ENCODE assay signal across 9 mouse cellular contexts in genomic region chr2:152696016-152696415, GRCm38 (mm10). TPM values are rescaled to one million over a fixed set of nuclear protein-coding genes. Genes with fewer than 3 reads are reported as not detected.
DNase-seq lines count a peak whose midpoint lies in the region; ATAC-seq and TF ChIP-seq lines count a peak whose summit lies in the region.
"Had no signal": no experiment of that assay in that cellular context is flagged by ENCODE, and none has a peak within 500 bp of the region (broad histone marks: within the 10 kb centered on the region; RNA-seq: fewer than 3 reads in every experiment).

No protein-coding gene starts in this region.

- H3K36me3 ChIP-seq in heart, embryonic 12.5 days: peaks cover 59% of the 10 kb centered on the region
- H3K36me3 ChIP-seq in CH12.LX (replicated peaks in 1 of 2; ENCODE audit: control insufficient read depth in 1 of 2, insufficient read depth in 1 of 2, low read length in 1 of 2): peaks cover 73 to 97% of the 10 kb centered on the region in 2 experiments
- peaks cover 85% of the 10 kb centered on the region for H3K36me3 ChIP-seq in forebrain, embryonic 10.5 days (replicated peaks)
- H3K36me3 ChIP-seq in limb, embryonic 12.5 days: peaks cover 83% of the 10 kb centered on the region

- no peak overlapping the region for H3K4me3 ChIP-seq in heart, embryonic 12.5 days
- H3K4me3 ChIP-seq in CH12.LX (replicated peaks in 1 of 3; ENCODE audit: low read depth in 2 of 3, low read length in 2 of 3, poor library complexity in 1 of 3): no peak overlapping the region
- no peak overlapping the region for H3K4me3 ChIP-seq in forebrain, embryonic 10.5 days
- H3K4me3 ChIP-seq in limb, embryonic 12.5 days (replicated peaks): no peak overlapping the region

- dilution Hi-C loops in CH12.LX (cut with MboI; ENCODE audit: extremely low pct_ligation_motif_present, extremely low pct_unique_long_range_greater_than_20kb, low sequenced_read_pairs): no loop called here

- 71% methylated on average over 10 of the region's 10 CpGs for WGBS in heart, embryonic 12.5 days
- WGBS in forebrain, embryonic 10.5 days: 75% methylated on average over 10 of the region's 10 CpGs
- WGBS in limb, embryonic 12.5 days: 50% methylated on average over 10 of the region's 10 CpGs

- DNase-seq in heart, postnatal 25 days (ENCODE audit: low spot score): no peak
- DNase-seq in CH12.LX (ENCODE audit: extremely low read depth): no peak
- no peak for DNase-seq in forebrain, embryonic 10.5 days (ENCODE audit: extremely low spot score, low spot score)
- DNase-seq in adrenal gland, postnatal 25 days: no peak
- DNase-seq in right cerebral cortex, adult 2 months (ENCODE audit: low spot score in 2 of 2): no peak
- no peak for DNase-seq in ovary, adult 18-20 months (ENCODE audit: low spot score)

- H3K9me3 ChIP-seq in heart, embryonic 12.5 days (replicated peaks): no peaks in the 10 kb centered on the region
- H3K9me3 ChIP-seq in CH12.LX (replicated peaks; ENCODE audit: low read length): peaks cover 6% of the 10 kb centered on the region
- peaks cover 4% of the 10 kb centered on the region; the same call in 1 of the 2 replicates for H3K9me3 ChIP-seq in forebrain, embryonic 10.5 days
- H3K9me3 ChIP-seq in limb, embryonic 12.5 days: no peaks in the 10 kb centered on the region

- H3K9ac ChIP-seq in heart, embryonic 12.5 days: peak overlapping the region; percentile 56
- H3K9ac ChIP-seq in CH12.LX (ENCODE audit: insufficient read depth, low read depth): peak overlapping the region; percentile 42; the same call in 1 of the 2 replicates
- no peak overlapping the region; the same call in 1 of the 2 replicates for H3K9ac ChIP-seq in limb, embryonic 12.5 days (replicated peaks)
- H3K9ac ChIP-seq: liver, embryonic 14.5 days had no signal

- no peak for TF ChIP-seq EP300 in CH12.LX (IDR thresholded peaks at IDR 0.05; ENCODE audit: low read length)

- no peak for TF ChIP-seq POLR2A in CH12.LX (IDR thresholded peaks at IDR 0.05; ENCODE audit: low read depth, low read length)

- no peaks in the 10 kb centered on the region for H3K27me3 ChIP-seq in heart, embryonic 12.5 days (replicated peaks)
- H3K27me3 ChIP-seq in CH12.LX (replicated peaks): no peaks in the 10 kb centered on the region
- H3K27me3 ChIP-seq in forebrain, embryonic 10.5 days (ENCODE audit: poor library complexity, severe bottlenecking): no peaks in the 10 kb centered on the region
- no peaks in the 10 kb centered on the region for H3K27me3 ChIP-seq in limb, embryonic 12.5 days

- no peak overlapping the region for H3K4me2 ChIP-seq in heart, embryonic 12.5 days
- no peak overlapping the region for H3K4me2 ChIP-seq in CH12.LX (ENCODE audit: insufficient read depth, low read depth, poor library complexity, severe bottlenecking)
- no peak overlapping the region for H3K4me2 ChIP-seq in limb, embryonic 12.5 days

- no peak for ATAC-seq in heart, embryonic 12.5 days (ENCODE audit: insufficient number of reproducible peaks, low FRiP score)
- ATAC-seq in limb, embryonic 12.5 days (ENCODE audit: insufficient number of reproducible peaks, insufficient read depth, low FRiP score, low TSS enrichment, low read depth): no peak

- in situ Hi-C loops in CH12.LX (cut with MboI; ENCODE audit: low pct_ligation_motif_present, low pct_unique_long_range_greater_than_20kb, low sequenced_read_pairs): no loop called here

- intact Hi-C loops in heart, postnatal 25 days (cut with DNase I): loop anchor here (1.0 to 2.0 kb wide), 2 partner anchors 47 to 70 kb away; no protein-coding TSS in a partner anchor

- TF ChIP-seq CTCF in CH12.LX (conservative IDR thresholded peaks at IDR 0.05 in 1 of 2, IDR thresholded peaks at IDR 0.05 in 1 of 2; ENCODE audit: low read depth in 2 of 2, low read length in 2 of 2): no peak

- TF ChIP-seq RAD21 in CH12.LX (IDR thresholded peaks at IDR 0.05; ENCODE audit: low read depth, low read length): no peak

- no peak overlapping the region for H3K27ac ChIP-seq in heart, embryonic 12.5 days (ENCODE audit: poor library complexity, severe bottlenecking)
- no peak overlapping the region for H3K27ac ChIP-seq in CH12.LX (ENCODE audit: insufficient read depth, low read depth)
- H3K27ac ChIP-seq in forebrain, embryonic 10.5 days: peak overlapping the region; percentile 81
- peak overlapping the region; percentile 85 for H3K27ac ChIP-seq in limb, embryonic 12.5 days
- H3K27ac ChIP-seq: liver, embryonic 14.5 days had no signal

- H3K4me1 ChIP-seq in heart, embryonic 12.5 days (replicated peaks): peaks cover 23% of the 10 kb centered on the region
- peaks cover 0 to 28% of the 10 kb centered on the region in 2 experiments; a peak in 2 of 4 replicates for H3K4me1 ChIP-seq in CH12.LX (ENCODE audit: control insufficient read depth in 1 of 2, insufficient read depth in 2 of 2)
- peaks cover 22% of the 10 kb centered on the region for H3K4me1 ChIP-seq in forebrain, embryonic 10.5 days
- peaks cover 14% of the 10 kb centered on the region for H3K4me1 ChIP-seq in limb, embryonic 12.5 days (replicated peaks)

- no peaks in the 10 kb centered on the region; the same call in 1 of the 2 replicates for H3K79me2 ChIP-seq in CH12.LX (replicated peaks; ENCODE audit: control insufficient read depth, extremely low read depth, insufficient read depth, poor library complexity, severe bottlenecking)

TF ChIP-seq in CH12.LX, 34 proteins besides CTCF, POLR2A, EP300 and RAD21:
- TF ChIP-seq RCOR1 (conservative IDR thresholded peaks at IDR 0.05; ENCODE audit: low read depth, low read length): no peak
- no peak for TF ChIP-seq NRF1 (IDR thresholded peaks at IDR 0.05; ENCODE audit: low read depth, low read length)
- no peak for TF ChIP-seq CHD1 (IDR thresholded peaks at IDR 0.05; ENCODE audit: low read depth, low read length)
- TF ChIP-seq HCFC1 (IDR thresholded peaks at IDR 0.05; ENCODE audit: low read depth, low read length): no peak
- TF ChIP-seq SIN3A (IDR thresholded peaks at IDR 0.05; ENCODE audit: low read length): no peak
- TF ChIP-seq TCF12 (IDR thresholded peaks at IDR 0.05; ENCODE audit: low read depth, low read length): no peak
- TF ChIP-seq MYC (IDR thresholded peaks at IDR 0.05; ENCODE audit: low read depth, low read length): no peak

RNA-seq across cellular contexts. Expression of gene Mcts2, which starts 9.2 kb away (rescaled TPM):
- 23.1 and 25.2 TPM in 2 replicates for polyA plus RNA-seq in heart, embryonic 12.5 days (2016; fragmentation: Nextera tagmentation; extraction: Ambion mirVana)
- total RNA-seq in heart, postnatal 25 days (2021): 10 to 100 TPM; 17.7 to 18.5 TPM
- 3.3 and 5.4 TPM in 2 replicates for total RNA-seq in CH12.LX (2012; rRNA removed)
- total RNA-seq in CH12.LX (2014; rRNA removed): 0.95 and 1.5 TPM in 2 replicates
- polyA plus RNA-seq in CH12.LX (2012; ENCODE audit: insufficient read length, low read depth): 3.2 and 3.8 TPM in 2 replicates
- polyA plus RNA-seq in forebrain, embryonic 10.5 days (2016; fragmentation: Nextera tagmentation; extraction: Ambion mirVana): 39.1 and 40.3 TPM in 2 replicates
- 36.3 and 39.2 TPM in 2 replicates for polyA plus RNA-seq in limb, embryonic 12.5 days (2016; fragmentation: Nextera tagmentation; extraction: Ambion mirVana)
- 34.2 and 37.9 TPM in 2 replicates for total RNA-seq in adrenal gland, postnatal 25 days (2021)

RNA-seq across cellular contexts. Expression of gene H13, which starts 26.8 kb away (rescaled TPM):
- polyA plus RNA-seq in heart, embryonic 12.5 days (2016; fragmentation: Nextera tagmentation; extraction: Ambion mirVana): 87.5 and 91.9 TPM in 2 replicates
- total RNA-seq in heart, postnatal 25 days (2021): 10 to 100 TPM; 35.1 to 38.5 TPM
- total RNA-seq in CH12.LX (2012; rRNA removed): 137 and 145 TPM in 2 replicates
- 105 and 116 TPM in 2 replicates for total RNA-seq in CH12.LX (2014; rRNA removed)
- 161 and 175 TPM in 2 replicates for polyA plus RNA-seq in CH12.LX (2012; ENCODE audit: insufficient read length, low read depth)
- 90.7 and 93.2 TPM in 2 replicates for polyA plus RNA-seq in forebrain, embryonic 10.5 days (2016; fragmentation: Nextera tagmentation; extraction: Ambion mirVana)
- 129 and 135 TPM in 2 replicates for polyA plus RNA-seq in limb, embryonic 12.5 days (2016; fragmentation: Nextera tagmentation; extraction: Ambion mirVana)
- total RNA-seq in adrenal gland, postnatal 25 days (2021): 149 and 153 TPM in 2 replicates

RNA-seq across cellular contexts. Expression of gene Id1, which starts 40.0 kb away (rescaled TPM):
- 87.7 and 90.9 TPM in 2 replicates for polyA plus RNA-seq in heart, embryonic 12.5 days (2016; fragmentation: Nextera tagmentation; extraction: Ambion mirVana)
- 10 to 100 TPM; 37.8 to 57.0 TPM for total RNA-seq in heart, postnatal 25 days (2021)
- total RNA-seq in CH12.LX (2012; rRNA removed): 0.38 and 0.93 TPM in 2 replicates
- not detected in 2 replicates for total RNA-seq in CH12.LX (2014; rRNA removed)
- polyA plus RNA-seq in CH12.LX (2012; ENCODE audit: insufficient read length, low read depth): not detected in 2 replicates
- 57.5 and 61.1 TPM in 2 replicates for polyA plus RNA-seq in forebrain, embryonic 10.5 days (2016; fragmentation: Nextera tagmentation; extraction: Ambion mirVana)
- polyA plus RNA-seq in limb, embryonic 12.5 days (2016; fragmentation: Nextera tagmentation; extraction: Ambion mirVana): 299 and 330 TPM in 2 replicates
- 73.3 and 81.1 TPM in 2 replicates for total RNA-seq in adrenal gland, postnatal 25 days (2021)

RNA-seq across cellular contexts. Expression of gene Cox4i2, which starts 58.0 kb away (rescaled TPM):
- 18.9 and 20.8 TPM in 2 replicates for polyA plus RNA-seq in heart, embryonic 12.5 days (2016; fragmentation: Nextera tagmentation; extraction: Ambion mirVana)
- 10 to 100 TPM; 12.2 to 16.8 TPM for total RNA-seq in heart, postnatal 25 days (2021)
- total RNA-seq in CH12.LX (2012; rRNA removed) (not detected in 2 replicates), CH12.LX (2014; rRNA removed) (not detected in 2 replicates)
- polyA plus RNA-seq in CH12.LX (2012; ENCODE audit: insufficient read length, low read depth): not detected in 2 replicates
- polyA plus RNA-seq in forebrain, embryonic 10.5 days (2016; fragmentation: Nextera tagmentation; extraction: Ambion mirVana): 3.0 and 4.2 TPM in 2 replicates
- 29.9 and 30.6 TPM in 2 replicates for polyA plus RNA-seq in limb, embryonic 12.5 days (2016; fragmentation: Nextera tagmentation; extraction: Ambion mirVana)
- 4.2 and 4.3 TPM in 2 replicates for total RNA-seq in adrenal gland, postnatal 25 days (2021)

Comparison
In these comparisons a context has a peak if more than half of its experiments do, and no peak if none do; other contexts are left out.
1. H3K27ac ChIP-seq: peak in forebrain, embryonic 10.5 days (single experiment) and limb, embryonic 12.5 days (single experiment); none in heart, embryonic 12.5 days (single experiment) and CH12.LX (single experiment).
2. RNA of gene Id1, which starts 40.0 kb away (polyA plus RNA-seq): 299 to 330 TPM in limb, embryonic 12.5 days, 87.7 to 90.9 TPM in heart, embryonic 12.5 days and 57.5 to 61.1 TPM in forebrain, embryonic 10.5 days; not detected in CH12.LX; every median in the first group is over 10 times any median in the second.